Mouse (Mus musculus): ENCODE measurements around the gene Atf6b. TPM values are rescaled to one million over a fixed set of nuclear protein-coding genes. Genes with fewer than 3 reads are reported as not detected.

Atf6b gene
- 93.5 and 97.8 TPM in 2 replicates for polyA plus RNA-seq (2012; rRNA removed)

DNA sequence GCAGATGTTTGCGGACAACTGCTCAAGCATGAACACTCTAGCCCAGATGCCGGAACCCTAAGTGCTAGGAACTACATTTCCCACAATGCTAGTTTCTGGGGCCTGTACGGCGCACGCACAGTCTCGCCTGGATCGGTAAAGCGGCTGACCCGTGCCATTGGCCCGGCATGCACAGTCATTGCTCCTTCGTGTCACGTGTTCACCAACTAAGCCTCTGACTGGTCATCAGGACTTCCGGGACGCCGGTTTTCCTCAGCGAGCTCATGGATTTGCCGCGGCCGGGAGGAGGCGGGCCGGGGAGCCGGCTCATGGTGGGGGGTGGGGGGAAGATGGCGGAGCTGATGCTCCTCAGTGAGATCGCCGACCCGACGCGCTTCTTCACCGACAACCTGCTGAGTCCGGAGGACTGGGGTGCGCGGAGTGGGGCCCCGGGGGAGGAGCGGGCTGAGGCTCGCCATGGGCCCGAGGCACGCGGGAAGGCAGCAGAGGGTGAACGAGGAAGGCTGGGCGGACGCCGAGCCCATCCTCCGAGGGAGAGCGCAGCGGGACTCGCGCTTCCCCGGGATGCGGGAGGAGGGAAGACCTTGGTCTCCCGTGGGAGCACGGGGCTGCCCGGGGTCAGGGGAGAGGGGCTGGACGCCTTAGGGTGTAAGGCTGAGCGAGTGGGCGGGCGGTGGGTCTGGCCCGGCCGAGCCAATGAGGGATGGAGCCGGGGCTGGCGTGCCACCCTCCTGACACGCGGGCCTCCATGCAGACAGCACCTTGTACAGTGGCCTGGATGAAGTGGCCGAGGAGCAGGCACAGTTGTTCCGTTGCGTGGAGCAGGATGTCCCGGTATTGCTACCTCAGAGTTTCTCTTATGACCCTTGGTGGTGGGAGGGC is at the start of gene Atf6b:
TSS of gene Atf6b (plus strand) at position 241 of the 882 bp plus-strand sequence.

DNA sequence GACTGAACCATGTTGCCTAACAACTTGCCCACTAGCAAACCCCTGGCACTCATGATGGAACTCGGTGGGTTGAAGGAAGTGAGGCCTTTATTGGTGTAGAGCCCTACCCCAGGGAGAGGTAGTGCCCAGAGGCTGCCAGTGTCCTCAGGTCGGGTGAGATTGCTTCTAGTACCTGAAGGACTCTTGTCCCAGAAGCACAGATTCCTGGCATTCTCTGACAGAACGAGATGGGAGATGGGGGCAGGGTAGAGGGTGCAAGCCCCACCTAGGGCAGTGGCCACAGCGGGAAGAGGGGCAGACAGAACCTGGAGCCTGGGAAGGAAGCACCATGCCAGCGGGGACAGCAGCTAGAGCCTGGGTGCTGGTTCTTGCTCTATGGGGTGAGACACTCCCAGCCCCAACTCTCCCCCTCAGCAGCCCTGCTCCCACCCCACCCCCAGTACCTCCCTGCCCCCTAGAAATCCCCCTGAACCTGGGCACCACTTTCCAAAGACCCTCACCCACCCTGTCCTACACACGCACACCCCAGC is 49.3 kb upstream of the Atf6b start, which contains the start of gene Ager:
TSS of gene Ager (plus strand) at position 297 of the 530 bp plus-strand sequence.

DNA sequence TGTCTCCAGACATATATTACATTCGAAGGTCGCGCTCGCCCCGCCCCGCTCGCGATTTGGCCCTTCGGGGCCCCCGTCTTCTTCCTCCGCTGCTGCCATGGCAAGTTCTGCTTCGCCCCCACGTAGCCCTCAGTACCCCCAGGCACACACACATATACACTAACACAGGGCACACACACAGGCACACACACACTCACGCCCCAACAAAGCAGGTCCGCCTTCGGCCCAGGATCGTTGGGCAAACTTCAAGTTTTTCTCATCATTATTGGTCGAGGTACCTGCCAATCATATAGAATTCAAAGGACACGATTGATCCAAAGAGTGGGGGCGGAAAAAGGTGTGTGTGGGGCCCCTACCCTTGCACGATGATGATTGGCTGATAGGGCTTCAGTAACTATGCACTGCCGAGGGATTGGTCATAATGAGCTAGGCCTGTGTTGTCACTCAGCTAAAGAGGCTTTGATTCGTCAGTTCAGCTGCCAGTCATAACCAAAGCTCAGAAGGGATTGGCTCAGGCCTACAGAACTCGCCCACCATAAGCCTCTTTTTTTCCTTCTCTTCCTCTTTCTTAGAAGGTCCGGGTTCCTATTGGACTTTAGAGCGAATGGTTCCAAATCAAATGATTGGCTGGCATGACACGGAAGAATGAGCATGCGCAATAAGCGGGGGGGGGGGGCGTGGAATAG is 43.4 kb upstream of the Atf6b start, which contains the start of gene Rnf5:
TSS of gene Rnf5 (minus strand) at position 316 of the 686 bp plus-strand sequence.

DNA sequence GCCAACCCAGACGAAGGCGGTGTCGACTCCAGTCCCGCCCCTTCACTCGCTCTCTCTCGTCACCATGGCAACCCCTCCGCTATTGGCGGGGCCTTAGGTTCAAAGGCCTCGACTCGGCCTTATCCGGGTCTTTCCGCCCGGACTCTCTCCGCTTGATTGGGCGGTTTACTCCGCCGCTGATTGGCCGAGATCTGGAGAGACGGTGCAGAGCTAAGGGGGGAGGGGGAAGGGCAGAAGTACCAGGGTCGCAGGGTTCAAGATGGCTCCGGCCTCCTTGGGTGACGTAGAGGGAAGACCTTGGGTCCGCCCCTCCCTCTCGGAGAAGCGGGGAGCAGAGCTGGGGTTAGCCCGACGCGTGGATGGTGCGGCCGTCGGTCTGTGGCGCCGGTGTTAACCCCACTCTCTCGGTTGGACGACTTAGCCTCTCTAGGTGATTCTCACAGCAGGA is 42.9 kb upstream of the Atf6b start, which contains the start of gene Agpat1:
TSS of gene Agpat1 (plus strand) at position 202 of the 448 bp plus-strand sequence.

DNA sequence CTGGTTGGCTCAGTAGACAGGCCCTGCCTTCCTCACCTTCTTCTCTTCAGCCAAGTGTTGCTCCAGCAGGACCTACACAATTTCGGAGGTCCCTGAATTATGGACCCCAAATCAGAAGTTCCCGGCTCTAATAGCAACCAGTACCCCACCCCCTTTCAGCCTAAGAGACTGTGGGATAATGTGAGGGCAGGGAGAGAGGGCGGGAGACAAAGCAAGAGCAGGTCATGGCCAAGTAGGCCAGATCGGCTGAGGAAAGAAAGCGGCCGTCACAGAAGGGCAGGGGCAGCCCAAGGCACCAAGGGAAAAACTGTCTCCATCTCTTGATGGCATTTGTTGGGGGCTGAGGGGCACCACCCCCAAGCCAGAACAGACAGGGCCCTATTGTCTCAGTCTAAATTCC is 31.1 kb upstream of the Atf6b start, which contains the start of gene Egfl8:
TSS of gene Egfl8 (minus strand) at position 101 of the 400 bp plus-strand sequence.

DNA sequence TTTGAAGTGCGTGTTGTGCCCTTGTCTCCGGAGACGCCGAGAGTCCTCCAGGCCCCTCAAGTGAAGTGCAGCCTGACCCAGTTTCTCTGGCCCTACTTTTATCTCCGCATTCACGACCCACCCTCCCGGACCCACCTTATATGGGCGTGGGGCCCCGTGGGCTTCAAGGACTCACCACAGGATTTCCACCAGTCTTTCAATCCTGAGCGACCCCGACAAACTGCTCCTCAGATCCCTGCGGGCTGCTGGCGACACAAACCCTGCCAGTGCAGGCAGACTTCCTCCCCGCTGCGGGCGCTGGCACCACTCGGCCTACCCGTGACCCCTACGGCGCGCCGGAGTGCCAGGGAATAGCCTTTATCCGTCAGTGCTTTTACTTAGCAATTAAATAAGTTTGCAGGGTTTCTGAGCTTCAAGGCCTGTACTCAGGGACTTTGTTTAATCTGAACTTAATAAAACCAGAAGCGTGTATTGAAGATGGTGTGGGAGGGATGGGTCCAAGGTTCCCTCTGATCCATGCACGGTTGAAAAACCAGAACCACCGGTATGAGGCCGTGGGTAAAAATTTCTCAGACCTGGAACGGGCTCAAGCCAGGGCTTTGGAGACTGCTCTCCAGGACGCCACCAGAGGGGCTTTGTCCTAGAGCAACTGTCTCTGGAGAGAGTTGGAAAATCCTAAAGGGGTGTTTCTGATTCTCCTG is 18.9 kb upstream of the Atf6b start, which contains the start of gene Ppt2:
TSS of gene Ppt2 (minus strand) at position 568 of the 701 bp plus-strand sequence.

DNA sequence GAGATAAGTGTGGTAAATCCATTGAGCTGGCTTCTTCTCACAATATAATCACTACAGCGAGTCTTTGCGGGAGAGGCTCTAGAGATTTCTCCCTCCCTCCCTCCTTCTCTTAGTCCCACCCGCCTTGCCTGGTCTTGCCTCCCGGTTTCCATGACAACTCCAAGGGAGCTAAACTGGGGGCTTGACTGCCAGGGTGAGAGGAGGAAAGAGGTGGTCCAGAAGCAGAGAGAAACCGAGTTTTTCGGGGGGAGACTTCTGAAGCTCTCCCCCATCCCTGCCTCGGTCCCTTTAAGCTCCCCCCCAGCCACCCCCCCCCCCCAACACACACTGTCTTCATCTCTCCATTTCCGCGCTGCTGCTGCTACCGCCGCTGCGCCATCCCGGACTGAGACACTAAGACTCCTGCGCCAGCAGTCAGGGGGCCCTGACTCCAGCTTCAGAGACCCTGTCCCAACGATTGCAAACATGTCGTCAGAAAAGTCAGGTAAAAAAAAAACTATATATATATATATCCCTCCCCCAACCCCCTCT is 17.7 kb upstream of the Atf6b start, which contains the start of gene Prrt1:
TSS of gene Prrt1 (plus strand) at position 313 of the 531 bp plus-strand sequence.

DNA sequence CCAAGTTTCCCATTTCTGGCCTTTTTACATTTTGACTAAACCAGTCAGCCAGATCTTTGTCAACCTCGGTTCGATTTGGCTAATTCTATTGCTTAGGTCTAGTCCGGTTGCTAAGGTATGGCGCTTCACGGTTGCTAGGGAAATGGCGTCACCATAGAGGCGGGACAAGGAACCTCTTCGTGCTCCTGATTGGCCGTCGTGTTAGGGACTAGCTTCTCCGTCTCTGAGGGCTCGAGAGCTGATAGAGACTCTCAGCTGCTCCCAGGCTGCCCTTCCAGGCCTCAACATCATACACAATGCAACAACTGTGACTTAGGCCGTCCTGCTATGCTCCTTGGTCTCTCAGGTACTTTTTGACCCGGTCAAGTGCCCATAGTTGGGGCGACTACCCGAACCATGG is 2.3 kb upstream of the Atf6b start, which contains the start of gene Fkbpl:
TSS of gene Fkbpl (plus strand) at position 157 of the 400 bp plus-strand sequence.

DNA sequence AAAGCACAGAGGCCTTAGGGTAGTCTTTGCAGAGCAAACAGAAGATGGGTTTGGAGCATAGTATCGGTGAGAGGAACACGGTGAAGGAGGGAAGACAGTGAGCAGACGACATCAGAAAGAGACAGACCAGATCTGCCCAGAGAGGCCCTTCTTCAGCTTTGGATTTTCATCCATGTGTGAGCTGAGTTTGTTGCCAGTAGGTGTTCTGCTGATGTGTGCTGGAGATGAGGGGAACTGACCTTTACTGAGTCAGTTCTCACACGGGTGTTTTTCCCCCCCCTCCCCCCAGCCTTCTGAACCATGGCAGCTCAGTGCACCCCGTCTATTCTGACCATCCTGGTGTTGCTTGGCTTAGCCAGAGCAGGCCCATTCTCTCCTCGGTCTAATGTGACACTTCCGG is 23.3 kb downstream of the Atf6b start, which contains the start of gene Tnxb:
TSS of gene Tnxb (plus strand) at position 301 of the 400 bp plus-strand sequence.

Other genes with a start within 250 kb of the Atf6b start
- gene BC051142, start 248.3 kb upstream of the Atf6b start, polyA plus RNA-seq (2012; rRNA removed): 0.16 and 0.50 TPM in 2 replicates
- 30.1 and 33.4 TPM in 2 replicates for gene Btnl4, start 169.8 kb upstream of the Atf6b start, polyA plus RNA-seq (2012; rRNA removed)
- 19.2 and 24.2 TPM in 2 replicates for gene Btnl6, start 129.8 kb upstream of the Atf6b start, polyA plus RNA-seq (2012; rRNA removed)
- 21.6 and 28.1 TPM in 2 replicates for gene Notch4, start 82.9 kb upstream of the Atf6b start, polyA plus RNA-seq (2012; rRNA removed)
- 7.0 and 8.0 TPM in 2 replicates for gene Gpsm3, start 57.3 kb upstream of the Atf6b start, polyA plus RNA-seq (2012; rRNA removed)
- 61.4 and 62.5 TPM in 2 replicates for gene Pbx2, start 55.9 kb upstream of the Atf6b start, polyA plus RNA-seq (2012; rRNA removed)
- 2.2 and 2.4 TPM in 2 replicates for gene Ager, start 49.3 kb upstream of the Atf6b start, polyA plus RNA-seq (2012; rRNA removed)
- 91.2 and 137 TPM in 2 replicates for gene Rnf5, start 43.5 kb upstream of the Atf6b start, polyA plus RNA-seq (2012; rRNA removed)
- gene Agpat1, start 42.9 kb upstream of the Atf6b start, polyA plus RNA-seq (2012; rRNA removed): 343 and 453 TPM in 2 replicates
- 3.5 and 4.3 TPM in 2 replicates for gene Egfl8, start 31.2 kb upstream of the Atf6b start, polyA plus RNA-seq (2012; rRNA removed)
- 44.8 and 48.2 TPM in 2 replicates for gene Ppt2, start 18.6 kb upstream of the Atf6b start, polyA plus RNA-seq (2012; rRNA removed)
- gene Prrt1, start 17.6 kb upstream of the Atf6b start, polyA plus RNA-seq (2012; rRNA removed): 6.9 and 8.9 TPM in 2 replicates
- 4.6 and 5.3 TPM in 2 replicates for gene Fkbpl, start 2.4 kb upstream of the Atf6b start, polyA plus RNA-seq (2012; rRNA removed)
- 56.6 TPM in 2 replicates for gene Tnxb, start 23.4 kb downstream of the Atf6b start, polyA plus RNA-seq (2012; rRNA removed)
- gene C4b, start 96.7 kb downstream of the Atf6b start, polyA plus RNA-seq (2012; rRNA removed): 24.3 and 25.4 TPM in 2 replicates
- gene Cyp21a1, start 157.4 kb downstream of the Atf6b start, polyA plus RNA-seq (2012; rRNA removed): not detected in 2 replicates
- 50.0 and 62.6 TPM in 2 replicates for gene Stk19, start 189.8 kb downstream of the Atf6b start, polyA plus RNA-seq (2012; rRNA removed)
- gene Dxo, start 189.9 kb downstream of the Atf6b start, polyA plus RNA-seq (2012; rRNA removed): 65.2 and 67.7 TPM in 2 replicates
- gene Skiv2l, start 203.1 kb downstream of the Atf6b start, polyA plus RNA-seq (2012; rRNA removed): 94.8 and 130 TPM in 2 replicates
- gene Nelfe, start 203.2 kb downstream of the Atf6b start, polyA plus RNA-seq (2012; rRNA removed): 22.3 and 23.8 TPM in 2 replicates
- gene Cfb, start 215.4 kb downstream of the Atf6b start, polyA plus RNA-seq (2012; rRNA removed): 28.6 and 30.9 TPM in 2 replicates
- gene Zbtb12, start 232.3 kb downstream of the Atf6b start, polyA plus RNA-seq (2012; rRNA removed): 7.3 and 7.9 TPM in 2 replicates
- gene Gm20547, start 234.9 kb downstream of the Atf6b start, polyA plus RNA-seq (2012; rRNA removed): not detected in 2 replicates

All from colon, adult 2 months (tissue).